Mouse (Mus musculus) c-Kit-negative CD71-positive TER-119-positive erythroid progenitor cells, embryonic 14.5 days (primary cell): ENCODE measurements around the gene Sptb.

Source experiments
- DNase-seq: peaks from one replicate; pipeline ENCODE4 v3.0.0-alpha.2; 2013; ENCODE audit warnings: low read depth, low spot score

The Sptb gene

GRCm38 (mm10) chr12:76608241-76608640 is 102.1 kb downstream of the Sptb start:
- no peak for DNase-seq

DNA sequence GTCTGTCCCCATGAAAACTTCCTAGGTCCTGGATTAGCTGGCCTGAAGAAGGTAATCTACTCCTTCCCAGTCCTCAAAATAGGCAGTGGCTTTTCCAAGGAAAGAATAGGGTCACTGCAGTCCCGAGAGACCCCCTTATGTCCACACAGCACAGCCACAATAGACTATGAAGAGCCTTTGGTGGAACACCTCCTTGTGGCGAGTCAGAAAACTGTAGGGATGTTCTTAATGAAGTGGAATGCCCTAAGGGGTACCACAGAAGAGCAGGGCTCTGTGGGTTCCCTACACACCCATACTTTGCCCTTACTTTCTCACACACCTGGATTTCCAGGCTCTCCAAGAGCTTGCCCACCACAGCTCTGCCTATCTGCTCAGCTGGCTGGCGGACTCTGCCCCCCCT is 104.5 kb downstream of the Sptb start:
- no peak for DNase-seq

GRCm38 (mm10) chr12:76604546-76604945 is 105.8 kb downstream of the Sptb start:
- no peak for DNase-seq

GRCm38 (mm10) chr12:76603779-76604178 is 106.6 kb downstream of the Sptb start:
- DNase-seq = no peak

GRCm38 (mm10) chr12:76598196-76598928 is 112.0 kb downstream of the Sptb start:
- no peak for DNase-seq

DNA sequence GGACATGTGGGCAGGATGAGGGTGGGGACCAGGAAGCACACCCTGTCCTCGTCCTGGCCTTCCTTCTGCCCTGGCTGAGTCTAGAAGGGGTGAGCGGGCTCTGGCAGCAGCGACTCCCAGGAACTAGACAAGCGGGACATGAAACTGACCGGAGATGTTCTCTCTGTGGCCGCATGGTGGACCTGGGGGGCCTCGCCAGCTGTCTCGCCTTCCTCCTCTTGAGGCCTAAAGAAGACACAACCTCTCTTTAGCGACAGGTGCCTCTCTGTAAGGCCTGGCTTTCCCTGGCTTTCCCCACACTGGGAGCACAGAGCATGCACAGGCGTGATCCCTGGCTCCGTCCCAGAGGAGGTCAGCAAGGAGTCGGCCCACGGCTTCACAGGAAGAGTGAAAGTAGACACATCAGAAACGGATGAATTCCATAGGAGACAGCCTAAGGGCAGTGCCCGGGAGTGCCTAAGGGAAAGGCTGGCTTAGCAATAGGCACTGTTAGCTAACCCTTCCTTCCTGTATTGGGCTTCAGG is 112.7 kb downstream of the Sptb start:
- DNase-seq = no peak

DNA sequence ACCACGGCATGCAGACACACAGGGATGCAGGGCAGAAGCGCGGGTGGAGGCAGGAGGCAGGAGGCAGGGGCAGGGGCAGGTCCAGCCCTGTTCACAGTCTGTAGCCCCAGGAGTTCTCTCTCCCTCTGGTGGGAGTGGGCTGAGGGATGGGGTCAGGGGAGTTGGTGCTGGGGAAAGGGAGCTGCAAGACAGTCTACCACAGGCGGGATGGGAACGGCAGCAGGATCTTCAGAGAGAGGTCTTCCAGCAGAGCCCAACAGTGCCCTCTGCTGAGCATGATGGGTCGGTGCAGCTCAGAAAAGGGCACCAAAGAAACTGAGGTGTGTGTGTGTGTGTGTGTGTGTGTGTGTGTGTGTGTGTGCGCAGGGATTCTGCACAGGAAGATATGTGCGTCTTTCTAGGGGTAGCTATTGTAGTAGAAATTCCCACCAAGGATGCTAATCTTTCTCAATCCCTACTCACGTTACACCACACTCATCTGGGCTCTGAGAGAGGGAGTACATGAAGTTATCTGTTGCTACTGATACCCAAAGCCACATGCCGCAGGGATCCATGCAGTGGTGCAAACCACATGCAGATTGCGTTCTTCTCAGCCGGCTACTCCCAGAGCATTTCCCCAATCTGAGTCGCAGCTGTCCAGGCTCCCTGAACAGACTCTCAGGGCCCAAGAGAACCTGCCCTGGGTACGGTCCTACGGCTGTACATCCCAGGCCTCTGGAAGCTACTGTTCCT is 113.9 kb downstream of the Sptb start:
- peak; percentile 51 for DNase-seq

DNA sequence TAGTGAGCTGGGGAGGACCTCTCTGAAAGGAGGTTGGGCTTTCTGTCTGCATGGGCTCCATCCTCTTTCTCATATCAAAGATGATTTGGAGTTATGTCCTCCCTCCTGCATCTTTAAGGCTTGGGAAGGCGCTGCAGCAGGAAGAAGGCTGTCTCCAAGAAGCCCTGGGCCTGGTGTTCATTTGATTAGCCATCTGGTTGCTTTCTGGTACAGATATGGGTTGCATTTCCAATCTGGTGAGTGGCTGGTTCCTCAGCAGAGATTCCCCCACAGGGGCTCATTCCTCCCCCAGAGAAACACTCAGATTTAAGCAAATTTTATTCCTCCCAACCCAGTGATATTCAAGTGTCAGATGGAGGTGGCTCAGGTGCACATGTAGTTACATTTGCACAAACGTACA is 114.5 kb downstream of the Sptb start:
- no peak for DNase-seq

GRCm38 (mm10) chr12:76594556-76594955 is 115.8 kb downstream of the Sptb start:
- DNase-seq = peak; percentile 40

- peak; percentile 87 for DNase-seq
Measured at GRCm38 (mm10) chr12:76593839-76594322, 116.5 kb downstream of the Sptb start.

- DNase-seq = peak; percentile 21
Measured at GRCm38 (mm10) chr12:76593254-76593653, 117.1 kb downstream of the Sptb start.

DNA sequence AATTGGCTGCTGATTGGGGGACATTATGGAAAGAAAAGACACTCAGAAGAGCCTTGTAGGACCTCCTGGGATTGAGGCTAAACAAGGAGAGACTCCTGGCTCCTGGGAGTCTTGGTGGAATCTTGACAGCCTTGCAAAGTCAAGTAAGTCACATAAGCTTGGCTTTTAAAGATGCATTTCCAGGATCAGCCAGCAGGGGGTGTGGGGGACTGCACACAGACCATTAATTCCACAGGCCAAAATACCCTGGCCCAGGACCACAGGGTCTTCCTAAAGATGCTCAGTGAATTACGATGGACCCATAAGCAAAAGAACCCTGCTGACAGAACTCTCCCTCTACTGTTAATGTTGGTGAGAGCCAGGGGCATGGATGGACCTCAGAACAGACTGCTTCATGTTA is 118.1 kb downstream of the Sptb start:
- DNase-seq = peak; percentile 70

GRCm38 (mm10) chr12:76591037-76591436 is 119.3 kb downstream of the Sptb start:
- no peak for DNase-seq

DNA sequence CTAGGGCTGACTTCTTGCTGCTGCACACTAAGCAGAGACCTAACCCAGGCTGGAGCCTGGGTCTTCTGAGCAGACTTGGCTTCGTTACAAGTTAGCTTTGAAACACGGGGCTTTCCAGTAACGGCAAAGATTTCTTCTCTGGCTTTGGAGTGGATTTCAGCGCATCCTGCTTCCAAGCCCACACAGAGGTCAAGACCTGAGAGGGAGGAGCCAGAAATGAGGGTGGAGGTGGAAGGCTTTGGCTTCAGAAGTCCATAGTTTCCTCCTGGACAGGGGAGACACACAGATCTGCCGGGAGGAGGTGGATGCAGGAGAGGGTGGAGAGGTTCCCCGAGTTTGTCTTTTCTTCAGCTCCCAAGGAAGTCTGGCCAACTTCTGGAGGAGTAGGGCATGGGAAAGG is 120.8 kb downstream of the Sptb start:
- DNase-seq = no peak

GRCm38 (mm10) chr12:76587357-76587756 is 123.0 kb downstream of the Sptb start:
- no peak for DNase-seq

GRCm38 (mm10) chr12:76585028-76585427 is 125.3 kb downstream of the Sptb start:
- no peak for DNase-seq

DNA sequence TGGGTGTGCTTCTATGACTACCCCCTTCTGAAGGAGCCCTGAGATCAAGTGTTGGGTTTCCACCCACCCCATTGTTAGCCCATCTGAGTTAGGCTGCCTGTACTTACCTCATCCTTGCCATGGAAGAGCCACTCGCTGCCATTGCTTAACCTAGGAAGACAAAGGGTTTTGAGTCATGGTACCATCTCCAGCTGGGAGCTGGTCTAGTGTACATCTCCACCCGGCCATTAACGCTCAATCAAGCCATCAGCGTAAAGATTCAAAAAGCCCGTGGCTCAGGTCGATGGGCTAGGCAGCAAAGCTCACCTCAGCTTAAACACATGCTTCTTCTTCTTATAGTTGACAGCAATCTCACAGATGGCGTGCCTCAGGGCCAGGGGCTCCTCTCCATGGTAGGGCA is 126.9 kb downstream of the Sptb start:
- no peak for DNase-seq

- no peak for DNase-seq
Measured at GRCm38 (mm10) chr12:76582841-76583240, 127.5 kb downstream of the Sptb start.

GRCm38 (mm10) chr12:76582139-76582538 is 128.2 kb downstream of the Sptb start:
- DNase-seq = no peak

DNA sequence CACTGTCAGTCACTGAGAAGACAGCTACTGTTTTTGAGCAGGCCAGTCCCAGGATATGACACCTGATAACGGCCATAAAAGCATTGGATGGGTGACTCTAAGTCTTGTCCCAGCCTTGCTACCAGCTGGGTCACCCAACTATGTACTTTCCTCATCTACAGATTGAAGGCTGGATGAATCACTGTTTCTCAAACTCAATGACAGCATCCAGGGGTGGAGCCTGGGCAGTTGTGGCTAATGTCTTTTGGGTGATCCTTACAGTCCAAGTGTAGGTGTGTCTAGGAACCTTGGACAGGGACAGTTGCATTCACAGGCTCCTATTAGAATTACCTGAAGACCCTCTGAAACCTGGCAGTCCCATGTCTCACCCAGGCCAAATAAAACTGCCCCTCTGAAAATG is 130.5 kb downstream of the Sptb start:
- no peak for DNase-seq

GRCm38 (mm10) chr12:76578465-76578864 is 131.9 kb downstream of the Sptb start:
- no peak for DNase-seq

- no peak for DNase-seq
Measured at GRCm38 (mm10) chr12:76577858-76578257, 132.5 kb downstream of the Sptb start.

GRCm38 (mm10) chr12:76576806-76577205 is 133.5 kb downstream of the Sptb start:
- no peak for DNase-seq
